In the genomic region with DNA sequence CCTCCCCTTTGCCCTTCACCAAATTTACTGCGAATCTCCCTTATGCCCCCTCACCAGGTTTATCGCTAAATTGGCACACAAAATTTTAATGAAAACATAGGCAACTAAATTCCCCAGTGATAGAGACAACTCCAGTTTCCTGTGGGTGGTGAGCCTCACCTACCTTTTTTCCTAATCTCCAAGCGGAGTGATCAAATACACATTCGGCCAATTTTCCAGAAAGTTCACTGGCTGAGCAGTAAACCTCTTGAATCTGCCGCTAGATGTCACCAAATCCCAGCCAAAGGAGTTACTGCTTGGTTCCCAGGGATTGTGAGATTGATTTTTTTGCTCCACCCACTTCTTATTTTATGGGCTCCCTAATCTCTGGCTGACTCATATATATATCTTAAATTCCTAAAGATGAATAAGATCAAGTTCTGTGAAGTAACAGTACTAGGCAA, we compare ENCODE assay signal across 8 mouse cellular contexts. TPM values are rescaled to one million over a fixed set of nuclear protein-coding genes. Genes with fewer than 3 reads are reported as not detected.
A peak's percentile ranks its signal among the peaks of the same experiment; 100 is the strongest.
DNase-seq lines count a peak whose midpoint lies in the region; ATAC-seq and TF ChIP-seq lines count a peak whose summit lies in the region.

No protein-coding gene starts in this region.

- H3K4me2 ChIP-seq in forebrain, postnatal 0 days (ENCODE audit: low read depth): peak overlapping the region; percentile 48
- H3K4me2 ChIP-seq in hindbrain, embryonic 13.5 days: peak overlapping the region; percentile 54

- peak overlapping the region; percentile 92 for H3K27ac ChIP-seq in forebrain, postnatal 0 days (ENCODE audit: low read depth, low read length)
- H3K27ac ChIP-seq in hindbrain, embryonic 13.5 days: peak overlapping the region; percentile 89

- H3K4me3 ChIP-seq in forebrain, postnatal 0 days (ENCODE audit: low read depth, low read length): peak overlapping the region; percentile 43
- peak overlapping the region; percentile 53 for H3K4me3 ChIP-seq in hindbrain, embryonic 13.5 days

- H3K27me3 ChIP-seq in forebrain, postnatal 0 days (ENCODE audit: insufficient read depth, low read length): no peaks in the 10 kb centered on the region
- no peaks in the 10 kb centered on the region for H3K27me3 ChIP-seq in hindbrain, embryonic 13.5 days

- 39% methylated on average over 5 of the region's 5 CpGs for WGBS in forebrain, postnatal 0 days
- WGBS in hindbrain, embryonic 13.5 days: 31% methylated on average over 5 of the region's 5 CpGs

- peak overlapping the region; percentile 53 for H3K9ac ChIP-seq in forebrain, postnatal 0 days
- peak overlapping the region; percentile 63; the same call in 1 of the 2 replicates for H3K9ac ChIP-seq in hindbrain, embryonic 13.5 days

- TF ChIP-seq CTCF in forebrain, postnatal 0 days (IDR thresholded peaks at IDR 0.05; ENCODE audit: low read depth): peak; percentile 73

- H3K9me3 ChIP-seq in forebrain, postnatal 0 days (ENCODE audit: low read length): no peaks in the 10 kb centered on the region
- H3K9me3 ChIP-seq in hindbrain, embryonic 13.5 days: no peaks in the 10 kb centered on the region

- no peaks in the 10 kb centered on the region for H3K36me3 ChIP-seq in forebrain, postnatal 0 days (ENCODE audit: insufficient read depth)
- H3K36me3 ChIP-seq in hindbrain, embryonic 13.5 days: no peaks in the 10 kb centered on the region

- no peaks in the 10 kb centered on the region for H3K4me1 ChIP-seq in forebrain, postnatal 0 days (ENCODE audit: insufficient read depth)
- peaks cover 8% of the 10 kb centered on the region for H3K4me1 ChIP-seq in hindbrain, embryonic 13.5 days (replicated peaks)

- ATAC-seq in forebrain, postnatal 0 days: no peak
- ATAC-seq in hindbrain, embryonic 13.5 days (ENCODE audit: low FRiP score): no peak
- ATAC-seq in activated CD4-positive, CD25-positive, alpha-beta regulatory T cell, adult 4 months: no peak

- DNase-seq in MN1 (ENCODE audit: low spot score): peak; percentile 78
- peak; percentile 52 for DNase-seq in cerebellum, adult 11-12 months
- DNase-seq in forebrain, postnatal 0 days: peak; percentile 80
- peak; percentile 39 to 78 for DNase-seq in layer of hippocampus, postnatal 14 days (ENCODE audit: low spot score in 2 of 2)
- DNase-seq in lung, postnatal 36 days: peak; percentile 81
- peak; percentile 46 to 62 for DNase-seq in right cerebral cortex, adult 2 months (ENCODE audit: low spot score in 2 of 2)

RNA-seq across cellular contexts. Expression of gene Morf4l2, which starts 0.8 kb away (rescaled TPM):
- total RNA-seq in forebrain, postnatal 0 days (2014; rRNA removed): 542 and 544 TPM in 2 replicates
- 603 and 616 TPM in 2 replicates for polyA plus RNA-seq in forebrain, postnatal 0 days (2015; fragmentation: Nextera tagmentation; extraction: Ambion mirVana)
- 540 and 559 TPM in 2 replicates for polyA plus RNA-seq in hindbrain, embryonic 13.5 days (2015; fragmentation: Nextera tagmentation; extraction: Ambion mirVana)
- 100 to 1,000 TPM; 411 to 425 TPM for total RNA-seq in layer of hippocampus, postnatal 14 days (2021)
- polyA plus RNA-seq in activated CD4-positive, CD25-positive, alpha-beta regulatory T cell, adult 4 months (2017; shearing (Covaris generic)): 10 to 100 TPM; 77.6 to 86.6 TPM

RNA-seq across cellular contexts. Expression of gene Tceal1, which starts 34.9 kb away (rescaled TPM):
- 23.8 TPM in 2 replicates for total RNA-seq in forebrain, postnatal 0 days (2014; rRNA removed)
- polyA plus RNA-seq in forebrain, postnatal 0 days (2015; fragmentation: Nextera tagmentation; extraction: Ambion mirVana): 19.7 and 20.7 TPM in 2 replicates
- 19.6 and 21.7 TPM in 2 replicates for polyA plus RNA-seq in hindbrain, embryonic 13.5 days (2015; fragmentation: Nextera tagmentation; extraction: Ambion mirVana)
- 10 to 100 TPM; 11.2 to 12.8 TPM for total RNA-seq in layer of hippocampus, postnatal 14 days (2021)
- polyA plus RNA-seq in activated CD4-positive, CD25-positive, alpha-beta regulatory T cell, adult 4 months (2017; shearing (Covaris generic)): not detected

RNA-seq across cellular contexts. Expression of gene Glra4, which starts 37.3 kb away (rescaled TPM):
- 0.08 TPM in 1 of 2 replicates, not detected in the other for total RNA-seq in forebrain, postnatal 0 days (2014; rRNA removed)
- not detected in 2 replicates for polyA plus RNA-seq in forebrain, postnatal 0 days (2015; fragmentation: Nextera tagmentation; extraction: Ambion mirVana)
- polyA plus RNA-seq in hindbrain, embryonic 13.5 days (2015; fragmentation: Nextera tagmentation; extraction: Ambion mirVana): not detected in 2 replicates
- not detected for total RNA-seq in layer of hippocampus, postnatal 14 days (2021)
- polyA plus RNA-seq in activated CD4-positive, CD25-positive, alpha-beta regulatory T cell, adult 4 months (2017; shearing (Covaris generic)): not detected

Comparison
In these comparisons a context has a peak if more than half of its experiments do, and no peak if none do; other contexts are left out.
1. RNA of gene Tceal1, which starts 34.9 kb away (polyA plus RNA-seq): 19.6 to 21.7 TPM in hindbrain, embryonic 13.5 days and 19.7 to 20.7 TPM in forebrain, postnatal 0 days; not detected in activated CD4-positive, CD25-positive, alpha-beta regulatory T cell, adult 4 months; every median in the first group is over 10 times any median in the second.
2. Peak in every context shown above with its lines, with median percentiles within 50 percentile points of each other: DNase-seq.